Mouse (Mus musculus) A20 (cell line): ENCODE results near the gene Gm5065.

Experiments
- DNase-seq: peaks from one replicate; pipeline ENCODE4 v3.0.0-alpha.2; 2011; ENCODE audit warnings: low read depth, low spot score

The Gm5065 gene

DNA sequence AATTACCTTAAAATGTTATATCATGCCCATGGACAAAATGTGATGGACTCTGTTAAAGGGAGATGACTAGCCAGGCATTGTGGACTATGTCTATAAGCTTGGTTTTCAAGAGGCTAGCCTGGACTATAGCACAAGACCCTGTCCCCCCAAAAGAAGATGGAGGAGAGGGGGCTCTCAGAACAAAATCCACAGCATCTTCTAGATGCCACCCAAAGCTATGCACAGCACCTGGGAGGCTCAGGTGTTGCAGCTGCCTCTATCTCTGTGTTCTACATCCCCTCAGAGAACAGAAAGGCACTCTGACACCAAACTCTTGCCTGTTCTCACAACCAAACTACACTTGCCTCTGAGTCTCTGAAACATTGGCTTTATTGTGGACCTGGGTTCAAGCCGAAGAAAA, at the start of gene Gm5065:
Gm5065 (plus strand) TSS at position 301 of the 400 bp plus-strand sequence.
- no peak for DNase-seq

DNA sequence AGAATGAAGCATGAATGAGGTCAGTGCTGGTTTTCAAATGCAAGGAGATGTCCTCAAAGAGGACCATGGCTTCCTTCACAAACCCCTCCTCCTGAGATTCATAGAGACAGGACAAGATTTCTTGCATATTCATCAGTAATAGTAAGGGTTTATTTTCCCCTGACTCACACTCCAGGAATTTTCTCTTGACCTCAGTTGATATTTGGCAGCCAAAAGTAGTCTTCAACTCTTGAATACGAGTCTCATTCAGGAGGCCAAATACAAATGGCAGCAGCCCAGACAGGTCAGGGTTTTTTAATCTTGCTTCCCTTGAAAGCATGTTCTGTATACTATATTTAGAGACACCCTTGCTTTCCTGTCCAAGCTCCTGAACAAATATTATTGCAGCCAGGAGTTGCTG, 22.8 kb upstream of the Gm5065 start:
- DNase-seq = no peak

DNA sequence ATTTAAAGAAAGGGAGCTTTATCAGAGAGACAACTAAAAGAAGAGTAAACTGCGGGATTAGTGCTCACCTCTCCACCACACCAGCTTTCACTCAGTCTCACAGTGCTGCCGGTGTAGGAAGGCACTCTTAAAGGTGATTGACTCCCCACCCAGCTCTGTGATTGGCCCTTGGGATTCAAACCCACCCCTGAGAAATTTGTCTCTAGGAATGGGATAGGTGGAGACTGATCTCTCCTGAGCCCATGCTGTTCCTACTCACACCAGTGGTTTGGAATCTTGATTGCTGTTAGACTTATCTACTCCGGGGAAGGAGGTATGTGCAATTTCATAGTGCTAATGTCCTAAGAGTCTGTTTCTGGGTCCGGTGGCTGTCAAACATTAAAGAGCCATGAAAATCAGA, 598 bp downstream of the Gm5065 start, which contains the start of gene Nlrp2:
Nlrp2 (minus strand) TSS at position 101 of the 400 bp plus-strand sequence.
- no peak for DNase-seq

DNA sequence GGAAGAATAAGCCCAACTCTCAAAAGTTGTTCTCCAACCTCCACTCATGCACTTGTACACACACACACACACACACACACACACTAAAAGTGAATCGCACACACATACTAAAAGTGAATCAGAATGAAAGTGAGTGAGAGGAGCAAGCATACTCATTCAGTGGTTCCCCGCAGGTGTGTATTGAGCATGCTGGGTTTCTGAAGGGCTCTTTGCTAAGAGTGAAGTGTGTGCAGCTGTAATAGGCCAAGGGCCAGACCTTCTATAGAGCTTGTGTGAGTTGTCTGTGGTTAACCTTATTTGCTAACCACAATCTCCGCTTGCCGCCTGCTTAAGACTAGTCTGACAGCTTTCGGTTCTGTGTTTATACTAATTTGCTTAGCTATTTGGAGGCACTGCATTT, 13.3 kb downstream of the Gm5065 start:
- peak; percentile 93 for DNase-seq

DNA sequence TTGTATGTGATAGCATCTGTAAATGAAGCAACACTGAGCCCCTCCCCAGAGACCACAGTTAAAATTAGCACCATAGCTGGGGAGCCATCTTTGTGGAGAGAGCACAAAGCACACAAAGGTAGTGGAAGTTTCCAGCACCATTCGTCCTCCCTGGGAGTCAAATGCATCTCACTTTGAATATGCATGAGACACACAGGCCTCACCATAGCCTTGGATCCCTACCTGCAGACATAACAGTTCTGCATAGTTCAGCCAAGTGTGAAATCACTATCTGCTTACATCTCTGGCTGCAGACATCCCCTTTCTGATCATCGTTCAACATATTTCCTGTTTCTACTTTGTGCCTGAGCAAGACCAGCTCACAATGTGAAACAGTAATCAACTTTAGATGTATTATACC, 16.4 kb downstream of the Gm5065 start:
- peak; percentile 80 for DNase-seq

DNA sequence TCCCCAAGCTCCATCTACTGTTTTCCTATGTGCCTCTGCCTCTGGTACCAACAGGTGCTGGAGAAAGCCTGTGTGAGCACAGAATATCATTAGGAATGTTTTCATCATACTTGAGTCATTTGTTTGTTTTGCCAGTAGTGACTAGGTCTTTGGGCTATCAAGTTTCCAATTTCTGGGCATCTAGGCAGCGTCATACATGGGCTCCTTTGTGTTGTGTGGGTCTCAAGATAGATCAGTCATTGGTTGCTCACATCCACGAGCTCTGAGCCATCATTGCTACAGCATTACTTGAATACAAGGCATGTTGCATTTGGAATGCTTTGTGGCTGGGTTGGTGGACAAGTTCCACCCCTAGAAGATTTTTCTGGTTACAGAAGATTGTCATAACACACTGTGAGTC, 55.9 kb downstream of the Gm5065 start:
- no peak for DNase-seq
